ENCODE assay signal across 21 mouse cellular contexts in genomic region chr15:13027513-13027912, GRCm38 (mm10).
DNase-seq lines count a peak whose midpoint lies in the region; ATAC-seq and TF ChIP-seq lines count a peak whose summit lies in the region.
"Had no signal": no experiment of that assay in that cellular context is flagged by ENCODE, and none has a peak within 500 bp of the region (broad histone marks: within the 10 kb centered on the region; RNA-seq: fewer than 3 reads in every experiment).

No protein-coding gene starts in this region.

- peaks cover 0 to 6% of the 10 kb centered on the region in 2 experiments; a peak in 2 of 4 replicates for H3K4me1 ChIP-seq in CH12.LX (ENCODE audit: control insufficient read depth in 1 of 2, insufficient read depth in 2 of 2)
- H3K4me1 ChIP-seq: embryonic facial prominence, embryonic 13.5 days; forebrain, embryonic 13.5 days; heart, embryonic 15.5 days had no signal

- no peak for TF ChIP-seq POLR2A in CH12.LX (IDR thresholded peaks at IDR 0.05; ENCODE audit: low read depth, low read length)

- no peak overlapping the region for H3K27ac ChIP-seq in CH12.LX (ENCODE audit: insufficient read depth, low read depth)
- H3K27ac ChIP-seq: embryonic facial prominence, embryonic 13.5 days; forebrain, embryonic 13.5 days; gastrocnemius, adult 2 months; heart, embryonic 15.5 days; hindbrain, embryonic 14.5 days had no signal

- no peak overlapping the region for H3K9ac ChIP-seq in CH12.LX (ENCODE audit: insufficient read depth, low read depth)
- H3K9ac ChIP-seq: embryonic facial prominence, embryonic 13.5 days; forebrain, embryonic 13.5 days; forebrain, postnatal 0 days; heart, embryonic 15.5 days; hindbrain, embryonic 14.5 days had no signal

- no peak for TF ChIP-seq RAD21 in CH12.LX (IDR thresholded peaks at IDR 0.05; ENCODE audit: low read depth, low read length)

- no peak overlapping the region for H3K4me3 ChIP-seq in CH12.LX (replicated peaks in 1 of 3; ENCODE audit: low read depth in 2 of 3, low read length in 2 of 3, poor library complexity in 1 of 3)
- H3K4me3 ChIP-seq: embryonic facial prominence, embryonic 13.5 days; forebrain, embryonic 13.5 days; gastrocnemius, adult 2 months; heart, embryonic 15.5 days had no signal

- no peaks in the 10 kb centered on the region for H3K79me2 ChIP-seq in CH12.LX (replicated peaks; ENCODE audit: control insufficient read depth, extremely low read depth, insufficient read depth, poor library complexity, severe bottlenecking)

- H3K4me2 ChIP-seq in CH12.LX (ENCODE audit: insufficient read depth, low read depth, poor library complexity, severe bottlenecking) = no peak overlapping the region
- H3K4me2 ChIP-seq: embryonic facial prominence, embryonic 13.5 days; forebrain, embryonic 13.5 days; heart, embryonic 11.5 days; heart, embryonic 15.5 days; hindbrain, embryonic 14.5 days had no signal

- dilution Hi-C loops in CH12.LX (cut with MboI; ENCODE audit: extremely low pct_ligation_motif_present, extremely low pct_unique_long_range_greater_than_20kb, low sequenced_read_pairs) = no loop called here

- peak; percentile 20 for DNase-seq in A20 (ENCODE audit: low read depth, low spot score)
- DNase-seq in CH12.LX (ENCODE audit: extremely low read depth) = peak; percentile 64
- peak; percentile 16 for DNase-seq in induced T-regulatory cell, adult 2 months (ENCODE audit: low read depth)
- peak; percentile 1 for DNase-seq in splenic B cell, adult 2 months (ENCODE audit: low read depth, low spot score)
- no peak for DNase-seq in spleen, adult 12 weeks (ENCODE audit: low spot score)
- no peak for DNase-seq in lung, postnatal 10 days
- DNase-seq: adrenal gland, postnatal 25 days; cerebellum, adult 18-20 months; cerebellum, adult 9-11 months; cerebellum, postnatal 36 days; forebrain, postnatal 0 days; gastrocnemius, adult 2 months; gastrocnemius, postnatal 25 days; heart, adult 11 months had no signal

- H3K27me3 ChIP-seq in CH12.LX (replicated peaks) = no peaks in the 10 kb centered on the region
- H3K27me3 ChIP-seq in splenic B cell, adult 2 months (ENCODE audit: control insufficient read depth, insufficient read depth, low read length, poor library complexity, severe bottlenecking) = no peaks in the 10 kb centered on the region
- H3K27me3 ChIP-seq: embryonic facial prominence, embryonic 13.5 days; forebrain, embryonic 13.5 days; heart, embryonic 15.5 days had no signal

- H3K9me3 ChIP-seq in CH12.LX (replicated peaks; ENCODE audit: low read length) = peaks cover 2% of the 10 kb centered on the region
- H3K9me3 ChIP-seq: embryonic facial prominence, embryonic 13.5 days; forebrain, embryonic 13.5 days; heart, embryonic 15.5 days had no signal

- TF ChIP-seq CTCF in CH12.LX (conservative IDR thresholded peaks at IDR 0.05 in 1 of 2, IDR thresholded peaks at IDR 0.05 in 1 of 2; ENCODE audit: low read depth in 2 of 2, low read length in 2 of 2) = no peak

- no peaks in the 10 kb centered on the region for H3K36me3 ChIP-seq in CH12.LX (replicated peaks in 1 of 2; ENCODE audit: control insufficient read depth in 1 of 2, insufficient read depth in 1 of 2, low read length in 1 of 2)
- H3K36me3 ChIP-seq in splenic B cell, adult 2 months (ENCODE audit: control insufficient read depth, insufficient read depth, low read length, poor library complexity, severe bottlenecking) = no peaks in the 10 kb centered on the region
- H3K36me3 ChIP-seq: embryonic facial prominence, embryonic 13.5 days; heart, embryonic 15.5 days had no signal

- in situ Hi-C loops in CH12.LX (cut with MboI; ENCODE audit: low pct_ligation_motif_present, low pct_unique_long_range_greater_than_20kb, low sequenced_read_pairs) = no loop called here

- no peak for TF ChIP-seq EP300 in CH12.LX (IDR thresholded peaks at IDR 0.05; ENCODE audit: low read length)

- ATAC-seq in granulocyte monocyte progenitor cell, adult 5-6 weeks (replicated peaks; ENCODE audit: poor library complexity, severe bottlenecking) = no peak; the same call in 1 of the 2 replicates
- ATAC-seq: forebrain, embryonic 13.5 days; forebrain, postnatal 0 days; intestine, postnatal 0 days had no signal

TF ChIP-seq in CH12.LX, 34 proteins besides CTCF, POLR2A, EP300 and RAD21:
- TF ChIP-seq HCFC1 (IDR thresholded peaks at IDR 0.05; ENCODE audit: low read depth, low read length) (peak; percentile 57), ELF1 (IDR thresholded peaks at IDR 0.05; ENCODE audit: low read depth, low read length) (peak; percentile 78), MAX (IDR thresholded peaks at IDR 0.05; ENCODE audit: low read length) (no peak), BHLHE40 (IDR thresholded peaks at IDR 0.05; ENCODE audit: low read depth, low read length) (0 out of 2 replicates have a peak, but pooled peaks have one; percentile 54)

Comparison
In these comparisons a context has a peak if more than half of its experiments do, and no peak if none do; other contexts are left out.
1. DNase-seq: peak in A20 (single experiment), CH12.LX (single experiment), induced T-regulatory cell, adult 2 months (single experiment) and splenic B cell, adult 2 months (single experiment); none in spleen, adult 12 weeks (single experiment) and lung, postnatal 10 days (single experiment).